Mouse (Mus musculus) liver, embryonic 12.5 days (tissue): ENCODE data around the gene Mfap5. TPM values are rescaled to one million over a fixed set of nuclear protein-coding genes. Genes with fewer than 3 reads are reported as not detected.
"Not testable (repeated sequence)": the region's sequence is repeated elsewhere in the genome, so short reads cannot be mapped to it uniquely, and the experiment has no call there.

Experiments
- ATAC-seq: fragments of 200-750 bp; cut with Nextera tagmentation; 2 replicates; pipeline ENCODE4 v1.8.0; 2017; ENCODE audit warnings: moderate number of reproducible peaks, mild to moderate bottlenecking, moderate library complexity
- H3K27ac ChIP-seq: fragments of 300-500 bp; sonication (generic); 2 replicates; pipeline ENCODE4 v1.5.1; 2016; ENCODE audit warnings: mild to moderate bottlenecking
- H3K27me3 ChIP-seq: fragments of 300-500 bp; sonication (generic); replicated peaks from 2 replicates; pipeline ENCODE4 v1.6.1; 2016; ENCODE audit warnings: mild to moderate bottlenecking, moderate library complexity
- H3K36me3 ChIP-seq: fragments of 300-500 bp; sonication (generic); 2 replicates; pipeline ENCODE4 v1.6.1; 2016; ENCODE audit warnings: mild to moderate bottlenecking, moderate library complexity
- H3K4me1 ChIP-seq: fragments of 300-500 bp; sonication (generic); 2 replicates; pipeline ENCODE4 v1.6.1; 2016
- H3K4me2 ChIP-seq: fragments of 300-500 bp; sonication (generic); 2 replicates; pipeline ENCODE4 v1.6.1; 2016; ENCODE audit warnings: mild to moderate bottlenecking, moderate library complexity
- H3K4me3 ChIP-seq: fragments of 300-500 bp; sonication (generic); 2 replicates; pipeline ENCODE4 v1.5.1; 2016; ENCODE audit warnings: mild to moderate bottlenecking, moderate library complexity
- H3K9ac ChIP-seq: fragments of 300-500 bp; sonication (generic); 2 replicates; pipeline ENCODE4 v1.6.1; 2016; ENCODE audit warnings: mild to moderate bottlenecking, moderate library complexity
- H3K9me3 ChIP-seq: fragments of 300-500 bp; sonication (generic); replicated peaks from 2 replicates; pipeline ENCODE4 v1.6.1; 2016; ENCODE audit warnings: mild to moderate bottlenecking, moderate library complexity
- WGBS: fragments of 180-500 bp; shearing (Covaris S2); methylation state at CpG from one replicate; pipeline ENCODE4 v1.1.7; 2016; ENCODE audit not compliant: insufficient replicate concordance; 5-methylcytosine and 5-hydroxymethylcytosine counted together
- polyA plus RNA-seq: library from polyadenylated mRNA; unstranded; fragments of >200 nt; fragmentation: Nextera tagmentation; extraction: Ambion mirVana; gene quantifications from 2 replicates; pipeline ENCODE4 v1.2.1, GENCODE M21; 2016

Gene Mfap5
- polyA plus RNA-seq, 1 experiment from 2014 or later = 0.48 TPM

DNA sequence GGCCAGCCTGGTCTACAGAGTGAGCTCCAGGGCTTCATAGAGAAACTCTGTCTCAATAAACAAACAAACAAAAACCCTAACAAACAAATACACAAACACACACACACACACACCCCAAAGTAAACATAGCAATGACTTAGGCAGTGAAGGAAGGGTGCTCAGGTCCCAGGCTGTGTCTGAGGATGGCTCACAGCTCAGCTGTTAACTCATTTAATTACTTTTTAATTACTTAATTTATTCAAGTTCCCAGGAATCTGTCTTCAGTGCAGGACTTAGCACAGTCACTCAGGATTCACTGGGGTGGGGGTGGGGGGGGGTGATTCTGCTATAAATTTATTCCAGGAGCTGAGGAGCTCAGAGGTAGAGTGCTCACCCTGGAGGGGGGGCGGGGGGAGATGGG is 64.1 kb downstream of the Mfap5 start:
- WGBS = 73% methylated on average over 1 of the region's 1 CpGs
- H3K4me2 ChIP-seq = no peak overlapping the region

DNA sequence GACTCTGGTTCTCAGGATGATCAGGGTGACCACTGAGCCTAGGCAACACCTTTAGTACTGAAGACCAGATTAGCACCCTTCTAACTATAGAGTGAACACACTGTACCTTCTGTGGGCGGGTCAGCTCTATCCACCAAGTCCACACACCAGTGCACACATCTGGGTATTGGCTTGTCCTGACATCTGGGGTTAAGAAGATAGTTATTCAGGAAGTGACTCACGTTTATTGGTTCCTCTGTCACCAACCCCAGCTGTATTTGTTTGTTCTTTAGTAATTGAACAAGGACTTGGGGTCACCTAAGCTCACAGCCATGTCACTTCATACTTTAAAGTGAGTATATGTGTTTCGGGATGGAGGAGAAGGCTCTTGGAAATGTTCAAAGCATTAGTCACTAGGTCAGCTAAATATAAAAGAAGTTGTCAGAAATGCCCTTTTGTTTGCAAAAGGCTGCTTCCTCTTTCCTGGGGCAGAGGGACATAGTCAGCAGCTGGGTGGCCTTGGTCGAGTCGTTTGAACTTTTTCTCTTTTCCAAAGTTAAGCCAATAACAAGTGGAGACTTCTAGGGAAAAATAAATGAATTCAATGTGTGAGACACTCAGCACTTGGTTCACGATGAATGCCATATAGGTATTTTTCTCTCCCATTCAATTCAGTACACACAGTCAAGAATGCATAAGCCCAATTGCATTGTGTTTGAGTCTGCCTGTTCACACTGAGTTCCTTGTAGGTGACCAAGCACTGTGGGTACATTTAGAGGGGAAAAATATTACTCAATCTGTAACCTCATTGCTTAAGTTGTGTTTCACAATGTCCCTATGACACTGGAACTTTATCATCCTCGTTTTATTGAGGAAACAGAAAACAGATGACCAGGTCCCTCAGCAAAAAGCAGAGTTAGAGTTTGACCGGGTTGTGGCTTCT is 65.3 kb downstream of the Mfap5 start:
- Histone ChIP-seq H3K4me3 (no peak overlapping the region), H3K4me1 (peaks cover 14% of the 10 kb centered on the region), H3K9ac (no peak overlapping the region), H3K9me3 (no peaks in the 10 kb centered on the region), H3K27ac (no peak overlapping the region), H3K27me3 (no peaks in the 10 kb centered on the region), H3K4me2 (no peak overlapping the region), H3K36me3 (no peaks in the 10 kb centered on the region)
- ATAC-seq = peak; percentile 54; the same call in 1 of the 2 replicates
- 25% methylated on average over 8 of the region's 8 CpGs for WGBS

More for the DNA sequence above, 64.1 kb downstream of the Mfap5 start:
- Histone ChIP-seq H3K9me3 (no peaks in the 10 kb centered on the region), H3K4me3 (no peak overlapping the region), H3K36me3 (no peaks in the 10 kb centered on the region), H3K4me1 (peaks cover 14% of the 10 kb centered on the region), H3K27me3 (peaks cover 2% of the 10 kb centered on the region; the same call in 1 of the 2 replicates), H3K27ac (no peak overlapping the region), H3K9ac (no peak overlapping the region)
- no peak for ATAC-seq

DNA sequence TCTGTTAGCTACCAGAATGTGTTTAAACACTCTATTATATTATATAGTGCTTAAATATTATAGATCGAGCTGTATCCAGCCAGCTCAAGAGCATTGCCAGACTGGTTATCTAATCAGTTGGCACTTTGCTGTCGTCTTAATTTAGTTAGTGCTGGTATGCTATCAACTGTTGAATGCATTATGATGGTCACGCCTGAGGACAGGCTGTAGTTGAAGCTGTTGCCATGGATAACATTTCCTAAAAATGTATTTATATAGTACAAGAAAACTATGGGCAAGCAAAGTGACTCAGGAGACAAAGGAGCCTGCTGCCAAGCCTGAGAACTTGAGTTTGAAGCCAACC is 65.9 kb downstream of the Mfap5 start:
- Histone ChIP-seq H3K4me2 (no peak overlapping the region), H3K9ac (no peak overlapping the region), H3K36me3 (no peaks in the 10 kb centered on the region), H3K4me3 (no peak overlapping the region), H3K27me3 (no peaks in the 10 kb centered on the region), H3K4me1 (peaks cover 14% of the 10 kb centered on the region), H3K9me3 (no peaks in the 10 kb centered on the region), H3K27ac (no peak overlapping the region)
- WGBS = 30% methylated on average over 3 of the region's 3 CpGs
- no peak for ATAC-seq

DNA sequence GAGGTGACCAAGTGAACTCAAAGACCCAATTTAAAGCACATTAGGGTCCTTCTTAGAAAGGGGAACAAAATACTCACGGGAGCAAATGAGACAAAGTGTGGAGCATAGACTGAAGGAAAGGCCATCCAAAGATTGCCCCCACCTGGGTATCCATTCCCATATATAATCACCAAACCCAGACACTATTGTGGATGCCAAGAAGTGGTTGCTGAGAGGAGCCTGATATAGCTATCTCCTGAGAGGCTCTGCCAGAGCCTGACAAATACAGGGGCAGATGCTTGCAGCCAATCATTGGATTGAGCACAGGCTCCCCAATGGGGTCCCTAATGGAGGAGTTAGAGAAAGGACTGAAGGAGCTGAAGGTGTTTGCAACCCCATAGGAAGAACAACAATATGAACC is 69.4 kb downstream of the Mfap5 start:
- not testable (repeated sequence) for H3K9ac ChIP-seq, H3K4me3 ChIP-seq, H3K9me3 ChIP-seq, H3K4me2 ChIP-seq, H3K27ac ChIP-seq, H3K36me3 ChIP-seq, H3K27me3 ChIP-seq, ATAC-seq
- peaks cover 14% of the 10 kb centered on the region for H3K4me1 ChIP-seq
- 65% methylated on average over 1 of the region's 1 CpGs for WGBS

DNA sequence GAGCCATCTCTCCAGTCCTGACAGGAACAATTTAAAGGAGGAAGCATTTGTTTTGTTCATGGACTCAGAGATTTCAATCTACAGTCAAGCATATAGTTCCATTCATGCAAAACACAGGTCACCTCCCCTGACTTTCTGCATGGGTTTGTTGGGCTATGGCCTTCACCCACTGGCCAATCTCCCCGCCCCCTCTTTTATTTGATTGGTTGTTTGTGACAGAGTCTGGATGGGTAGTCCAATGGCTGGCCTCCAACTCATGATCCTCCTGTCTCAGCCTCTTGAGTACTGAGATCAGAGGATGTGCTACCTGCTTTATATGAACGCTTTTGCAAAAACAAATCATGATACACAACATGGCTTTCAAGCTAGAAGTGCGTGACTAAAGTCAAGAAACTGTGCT is 71.4 kb downstream of the Mfap5 start:
- no peak for ATAC-seq
- no peaks in the 10 kb centered on the region for H3K36me3 ChIP-seq
- H3K9me3 ChIP-seq = no peaks in the 10 kb centered on the region
- 80% methylated on average over 3 of the region's 3 CpGs for WGBS
- no peak overlapping the region for H3K27ac ChIP-seq
- H3K4me1 ChIP-seq = 0 out of 2 replicates have a peak, but pooled peaks cover under 1% of the 10 kb centered on the region
- H3K9ac ChIP-seq = no peak overlapping the region
- H3K4me2 ChIP-seq = no peak overlapping the region
- no peaks in the 10 kb centered on the region for H3K27me3 ChIP-seq
- H3K4me3 ChIP-seq = no peak overlapping the region

Other genes with a start within 250 kb of the Mfap5 start
- gene Klrg1, start 223.0 kb upstream of the Mfap5 start, polyA plus RNA-seq = not detected in 2 replicates
- gene M6pr, start 197.1 kb upstream of the Mfap5 start, polyA plus RNA-seq = 115 and 116 TPM in 2 replicates
- gene Phc1, start 165.3 kb upstream of the Mfap5 start, polyA plus RNA-seq = 4.4 and 4.5 TPM in 2 replicates
- 2.1 and 3.1 TPM in 2 replicates for gene Rimklb, start 7.1 kb upstream of the Mfap5 start, polyA plus RNA-seq
- 0.05 TPM in 1 of 2 replicates, not detected in the other for gene Aicda, start 48.0 kb downstream of the Mfap5 start, polyA plus RNA-seq
- gene Apobec1, start 96.6 kb downstream of the Mfap5 start, polyA plus RNA-seq = 3.7 and 4.1 TPM in 2 replicates
- 7.9 and 8.4 TPM in 2 replicates for gene Gdf3, start 104.2 kb downstream of the Mfap5 start, polyA plus RNA-seq
- not detected in 2 replicates for gene Dppa3, start 120.6 kb downstream of the Mfap5 start, polyA plus RNA-seq
- 0.12 TPM in 1 of 2 replicates, not detected in the other for gene Nanog, start 201.6 kb downstream of the Mfap5 start, polyA plus RNA-seq